Mouse (Mus musculus) thymus, adult 18-20 months (tissue): ENCODE results near the gene Lenep.
A peak's percentile ranks its signal among the peaks of the same experiment; 100 is the strongest.
"Not testable (repeated sequence)": the region's sequence is repeated elsewhere in the genome, so short reads cannot be mapped to it uniquely, and the experiment has no call there.

Source experiments
- DNase-seq, 2 experiments: peaks; one replicate each; pipeline ENCODE4 v3.0.0; 2022; ENCODE audit warnings: mixed read lengths in 2 of 2

The Lenep gene

GRCm38 (mm10) chr3:89402693-89403092, at the start of gene Lenep:
Gene Lenep (minus strand): TSS chr3:89402793.
- no peak for DNase-seq

GRCm38 (mm10) chr3:89451916-89452315, 49.3 kb upstream of the Lenep start:
- peak in 1 of 2 experiments; percentile 62 for DNase-seq

GRCm38 (mm10) chr3:89449541-89449940, 46.9 kb upstream of the Lenep start:
- peak in 1 of 2 experiments; percentile 54 for DNase-seq

GRCm38 (mm10) chr3:89448720-89449537, 46.3 kb upstream of the Lenep start:
- no peak for DNase-seq

GRCm38 (mm10) chr3:89440691-89441090, 38.1 kb upstream of the Lenep start:
- DNase-seq = no peak

GRCm38 (mm10) chr3:89437269-89437668, 34.7 kb upstream of the Lenep start:
- peak in 1 of 2 experiments; percentile 48 for DNase-seq

- DNase-seq = peak in 1 of 2 experiments; percentile 65
These were observed 33.9 kb upstream of the Lenep start, which contains the start of gene Pbxip1 for GRCm38 (mm10) chr3:89436176-89437113. Gene Pbxip1 (plus strand): TSS chr3:89436706.

GRCm38 (mm10) chr3:89435041-89435440, 32.4 kb upstream of the Lenep start:
- no peak for DNase-seq

- DNase-seq = no peak
These were observed 31.9 kb upstream of the Lenep start for GRCm38 (mm10) chr3:89434532-89434931.

GRCm38 (mm10) chr3:89432606-89433005, 30.0 kb upstream of the Lenep start:
- no peak for DNase-seq

GRCm38 (mm10) chr3:89430171-89431159, 27.9 kb upstream of the Lenep start, which contains the start of gene Pygo2:
Gene Pygo2 (plus strand): TSS chr3:89430214.
- peak; percentile 90 to 91 for DNase-seq

- DNase-seq = not testable (repeated sequence)
These were observed 26.4 kb upstream of the Lenep start for GRCm38 (mm10) chr3:89429021-89429420.

- DNase-seq = no peak
These were observed 23.3 kb upstream of the Lenep start for GRCm38 (mm10) chr3:89425876-89426275.

- DNase-seq = no peak
These were observed 22.5 kb upstream of the Lenep start for GRCm38 (mm10) chr3:89425141-89425525.

- DNase-seq = no peak
These were observed 22.0 kb upstream of the Lenep start for GRCm38 (mm10) chr3:89424416-89425140.

GRCm38 (mm10) chr3:89422556-89423205, 20.1 kb upstream of the Lenep start:
- no peak for DNase-seq

- DNase-seq = no peak
These were observed 19.3 kb upstream of the Lenep start for GRCm38 (mm10) chr3:89421810-89422473.

- no peak for DNase-seq
These were observed 18.6 kb upstream of the Lenep start for GRCm38 (mm10) chr3:89421002-89421774.

GRCm38 (mm10) chr3:89420421-89420820, 17.8 kb upstream of the Lenep start:
- DNase-seq = no peak
